Mouse (Mus musculus) retina, adult 2 months (tissue): Measurements from ENCODE around the gene Epb41l1.
A peak's percentile ranks its signal among the peaks of the same experiment; 100 is the strongest.
"Not testable (repeated sequence)": the region's sequence is repeated elsewhere in the genome, so short reads cannot be mapped to it uniquely, and the experiment has no call there.

Experiments used
- DNase-seq: peaks from one replicate; pipeline ENCODE4 v3.0.0-alpha.2; 2012; ENCODE audit warnings: low read depth, low spot score

Epb41l1 gene

DNA sequence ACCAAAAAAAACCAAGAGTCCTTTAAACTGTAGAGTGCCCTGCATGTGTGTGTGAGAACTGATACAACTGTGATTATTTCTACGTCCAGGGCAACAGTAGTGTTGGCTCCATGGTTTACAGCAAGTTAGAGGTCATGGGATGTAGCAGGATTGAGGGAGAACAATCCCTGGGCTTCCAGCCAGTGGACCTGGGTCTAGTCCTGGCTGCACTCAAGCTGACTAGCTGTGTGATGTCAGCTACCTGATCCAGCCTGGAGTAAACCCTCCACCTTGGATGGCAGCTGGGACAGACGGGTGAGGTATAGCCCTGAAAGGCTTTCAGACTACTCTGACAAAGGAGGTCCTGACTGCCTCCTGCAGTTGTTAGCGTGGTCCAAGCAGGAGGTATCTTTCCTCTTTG, 62.1 kb downstream of the Epb41l1 start:
- DNase-seq = no peak

DNA sequence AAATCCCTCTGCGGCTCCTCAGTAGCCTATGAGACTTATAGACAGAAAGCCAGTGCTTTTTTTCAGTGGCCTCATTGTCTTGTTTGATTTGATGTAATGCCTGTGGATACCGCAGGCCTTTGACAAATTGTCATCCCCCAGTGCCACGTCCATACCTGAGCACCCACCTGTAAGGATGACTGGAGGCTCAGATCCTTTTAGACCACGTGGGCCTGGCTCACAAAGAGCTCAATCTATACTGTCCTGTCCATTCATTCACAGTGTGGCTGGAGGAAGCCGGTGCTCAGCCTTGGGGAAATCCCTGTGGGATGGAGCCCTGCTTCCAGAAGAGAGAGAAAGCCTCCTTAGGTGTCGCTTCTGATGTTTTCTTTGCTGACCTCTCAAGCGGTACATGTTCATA, 62.5 kb downstream of the Epb41l1 start:
- no peak for DNase-seq

DNA sequence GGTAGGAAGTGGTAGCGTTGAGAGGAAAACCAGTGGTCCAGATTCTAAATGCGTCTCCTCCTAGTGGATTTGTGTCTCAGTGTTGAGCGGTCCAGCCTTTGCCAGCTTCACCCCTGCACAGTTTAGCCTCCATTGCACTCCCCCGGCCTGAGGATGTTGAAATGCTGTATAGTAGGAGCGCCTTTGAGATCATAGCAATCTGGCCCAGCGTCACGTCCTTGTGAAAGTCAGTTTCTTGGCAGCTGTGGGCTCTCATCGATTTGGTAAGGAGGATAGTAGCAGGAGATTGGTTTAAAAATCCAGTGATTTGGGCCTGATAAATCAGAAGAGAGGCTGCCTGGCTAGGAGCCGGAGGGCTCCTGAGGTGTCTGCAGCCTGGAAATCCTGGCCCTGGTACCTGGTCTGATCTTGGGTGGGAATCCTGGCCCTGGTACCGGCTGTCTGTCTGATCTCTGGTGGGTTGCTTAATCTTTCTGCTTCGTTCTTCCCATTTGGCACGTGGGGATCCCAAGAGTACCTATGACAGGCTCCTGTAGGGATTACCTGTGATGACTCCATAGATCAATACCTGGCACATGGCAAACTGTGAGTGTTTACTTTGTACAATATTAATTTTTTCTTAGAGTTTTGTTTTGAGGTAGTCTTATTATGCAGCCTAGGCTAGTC, 65.5 kb downstream of the Epb41l1 start:
- no peak for DNase-seq

- no peak for DNase-seq
Measured at GRCm38 (mm10) chr2:156487589-156488160, 67.0 kb downstream of the Epb41l1 start.

- no peak for DNase-seq
Measured at GRCm38 (mm10) chr2:156488166-156488814, 67.6 kb downstream of the Epb41l1 start.

DNA sequence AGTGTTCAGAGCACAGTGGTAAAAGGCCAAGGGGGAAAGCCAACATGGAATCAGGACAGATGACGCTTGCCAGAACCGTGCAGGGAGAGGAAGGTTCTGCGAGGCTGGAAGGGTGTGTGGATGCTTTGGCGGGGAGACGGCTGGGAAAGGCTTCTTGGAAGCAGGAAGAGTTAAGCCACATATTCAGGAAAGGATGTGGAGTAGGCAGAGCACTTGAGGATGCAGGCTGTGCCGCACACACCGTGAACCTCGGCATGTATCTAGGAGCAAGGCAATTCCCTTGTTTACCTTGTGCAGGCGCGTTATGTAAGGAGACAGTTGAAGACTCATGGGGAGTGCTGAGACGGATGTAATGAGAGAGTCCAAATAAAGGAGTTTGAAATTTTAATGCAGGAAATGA, 69.5 kb downstream of the Epb41l1 start:
- no peak for DNase-seq

DNA sequence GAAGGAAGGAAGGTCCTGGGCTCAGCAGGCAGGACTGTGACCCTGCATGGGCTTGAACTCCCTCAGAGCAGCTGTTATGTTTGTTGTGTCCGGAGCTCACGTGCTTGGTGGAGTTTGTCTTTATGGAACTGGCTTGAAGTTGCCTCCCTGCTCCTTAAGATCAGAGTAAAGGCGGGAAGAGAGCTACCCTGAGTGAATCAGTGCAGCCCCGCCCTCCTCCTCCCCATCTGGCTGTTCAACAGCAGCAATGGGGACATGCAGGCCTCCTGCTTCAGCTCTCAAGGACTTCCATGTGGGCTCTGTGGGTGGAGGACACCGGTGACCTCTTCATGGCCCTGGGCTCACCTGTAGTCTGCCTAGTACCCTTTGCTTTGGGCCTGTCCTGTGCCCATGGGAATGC, 71.1 kb downstream of the Epb41l1 start:
- DNase-seq = no peak

GRCm38 (mm10) chr2:156493766-156494165, 73.1 kb downstream of the Epb41l1 start:
- DNase-seq = no peak

GRCm38 (mm10) chr2:156494465-156494864, 73.8 kb downstream of the Epb41l1 start:
- no peak for DNase-seq

DNA sequence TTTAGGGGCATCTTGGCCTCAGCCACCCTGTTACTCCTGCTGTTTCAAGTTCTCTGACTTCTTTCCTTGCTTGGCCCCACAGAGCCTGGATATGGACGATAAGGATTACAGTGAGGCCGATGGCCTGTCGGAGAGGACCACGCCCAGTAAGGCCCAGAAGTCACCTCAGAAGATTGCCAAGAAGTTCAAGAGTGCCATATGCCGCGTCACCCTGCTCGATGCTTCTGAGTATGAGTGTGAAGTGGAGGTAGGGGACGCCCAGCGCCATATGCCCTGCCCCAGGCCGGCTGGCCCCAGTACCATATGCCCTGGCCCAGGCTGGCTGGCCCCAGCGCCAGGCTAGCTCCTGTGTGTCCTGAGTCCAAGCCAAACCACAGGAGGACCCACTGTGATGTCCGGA, 74.2 kb downstream of the Epb41l1 start:
- DNase-seq = no peak

DNA sequence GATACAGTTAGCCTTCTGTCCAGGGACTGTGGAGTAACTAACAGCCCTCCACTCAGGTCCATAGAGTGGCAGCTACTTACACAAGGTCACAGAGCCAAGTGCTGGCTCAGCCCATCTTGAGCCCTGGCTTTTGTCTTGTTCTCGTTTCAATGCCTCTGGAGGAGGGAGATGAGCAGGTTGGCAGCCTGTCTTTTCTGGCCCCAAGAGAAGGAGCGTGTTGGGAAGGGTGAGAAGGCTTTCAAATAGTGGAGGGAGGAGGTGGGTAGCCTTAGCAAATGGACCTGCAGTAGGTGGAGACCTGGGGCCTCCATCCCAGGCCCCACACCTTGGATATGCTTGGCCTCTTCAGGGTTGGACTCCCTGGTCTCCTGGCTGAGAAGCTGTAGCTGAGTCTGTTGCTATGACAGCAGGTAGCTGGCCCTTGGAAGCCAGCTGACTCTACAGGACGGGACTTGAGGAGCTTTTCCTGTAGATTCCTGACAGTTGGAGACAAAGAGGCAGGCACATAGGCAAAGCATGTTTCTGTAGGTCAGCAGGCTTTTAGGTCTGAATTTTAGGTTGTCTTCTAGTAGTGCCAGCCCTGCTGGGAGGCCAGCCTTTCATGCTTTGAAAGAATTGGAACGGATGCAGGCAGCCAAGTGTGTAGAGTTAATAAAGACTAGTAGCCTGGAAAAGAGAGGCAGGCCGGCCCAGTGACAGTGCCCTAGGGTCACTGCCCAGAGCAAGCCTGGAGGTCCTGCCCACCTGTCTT, 76.3 kb downstream of the Epb41l1 start:
- DNase-seq = no peak

DNA sequence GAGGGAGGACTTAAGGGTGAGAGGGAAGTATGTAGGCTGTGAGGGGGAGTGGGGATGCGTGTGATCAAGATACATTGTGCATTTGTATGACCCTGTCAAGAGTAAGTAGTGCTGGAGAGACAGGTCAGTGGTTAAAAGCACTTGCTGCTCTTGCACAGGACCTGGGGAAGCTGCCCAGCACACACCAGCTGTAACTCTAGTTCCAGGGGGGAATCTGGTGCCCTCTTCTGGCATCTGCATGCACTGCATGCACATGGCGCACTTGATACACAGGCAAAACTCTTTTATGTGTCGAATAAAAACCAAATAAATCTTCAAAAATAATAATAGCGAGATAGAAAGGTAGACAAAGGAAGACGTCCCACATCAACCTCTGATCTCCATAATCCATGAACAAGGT, 77.2 kb downstream of the Epb41l1 start:
- DNase-seq = no peak

- DNase-seq = no peak
Measured at GRCm38 (mm10) chr2:156501025-156501424, 80.3 kb downstream of the Epb41l1 start.

- DNase-seq = no peak
Measured at GRCm38 (mm10) chr2:156505533-156505932, 84.8 kb downstream of the Epb41l1 start.

DNA sequence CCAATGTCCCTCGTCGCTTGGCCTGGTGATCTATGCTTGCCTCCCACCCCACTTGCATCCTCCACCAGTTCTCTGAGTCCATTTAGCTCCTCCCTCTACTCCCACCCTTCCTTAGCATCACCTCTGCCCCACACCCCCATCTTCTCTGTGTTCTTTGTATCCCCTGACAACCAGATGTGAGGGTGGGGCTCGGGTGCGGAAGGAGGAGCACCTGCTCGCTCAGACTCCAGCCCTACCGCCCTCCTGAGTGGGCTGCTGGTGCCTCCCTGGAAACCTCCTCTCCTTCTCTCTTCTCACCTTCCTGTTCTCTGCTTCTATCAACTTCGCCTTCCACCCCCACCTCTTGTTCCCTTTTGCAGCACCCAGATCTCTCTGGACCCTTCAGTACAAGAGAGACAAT, 91.3 kb downstream of the Epb41l1 start:
- DNase-seq = no peak

GRCm38 (mm10) chr2:156512561-156512960, 91.9 kb downstream of the Epb41l1 start:
- DNase-seq = no peak

GRCm38 (mm10) chr2:156515102-156515501, 94.4 kb downstream of the Epb41l1 start:
- no peak for DNase-seq

DNA sequence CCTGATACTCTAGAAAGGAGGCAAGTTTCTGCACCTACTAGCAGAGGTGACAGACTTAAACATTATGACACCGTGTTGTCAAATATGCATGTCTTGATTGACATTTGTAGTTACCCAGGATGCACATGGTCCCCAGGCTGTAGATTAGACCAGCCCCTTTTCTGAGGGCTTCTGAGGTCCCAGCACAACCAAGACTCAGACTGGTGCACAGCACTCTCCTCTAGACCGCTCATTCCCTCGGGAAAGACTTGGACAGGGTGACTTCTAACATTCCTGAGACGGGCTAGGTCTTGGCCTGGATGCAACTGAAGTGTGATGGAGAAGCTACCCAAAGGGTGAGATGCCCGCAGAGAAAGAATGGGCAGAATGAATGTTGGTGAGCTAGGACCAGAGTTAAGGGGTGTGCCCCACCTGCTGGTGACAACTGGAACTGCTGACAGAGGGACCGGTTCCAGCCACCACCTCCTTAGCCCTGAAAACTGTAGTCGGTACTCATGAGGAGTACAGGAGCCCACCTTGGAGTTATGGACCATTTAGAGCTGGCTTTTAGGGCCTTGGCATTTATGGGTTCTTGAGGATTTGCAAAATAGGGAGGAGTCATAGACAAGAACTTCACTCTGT, 95.0 kb downstream of the Epb41l1 start:
- DNase-seq = peak; percentile 58

GRCm38 (mm10) chr2:156516678-156517077, 96.0 kb downstream of the Epb41l1 start:
- DNase-seq = not testable (repeated sequence)

GRCm38 (mm10) chr2:156518306-156518705, 97.6 kb downstream of the Epb41l1 start:
- no peak for DNase-seq

- DNase-seq = no peak
Measured at GRCm38 (mm10) chr2:156519584-156519983, 98.9 kb downstream of the Epb41l1 start.

DNA sequence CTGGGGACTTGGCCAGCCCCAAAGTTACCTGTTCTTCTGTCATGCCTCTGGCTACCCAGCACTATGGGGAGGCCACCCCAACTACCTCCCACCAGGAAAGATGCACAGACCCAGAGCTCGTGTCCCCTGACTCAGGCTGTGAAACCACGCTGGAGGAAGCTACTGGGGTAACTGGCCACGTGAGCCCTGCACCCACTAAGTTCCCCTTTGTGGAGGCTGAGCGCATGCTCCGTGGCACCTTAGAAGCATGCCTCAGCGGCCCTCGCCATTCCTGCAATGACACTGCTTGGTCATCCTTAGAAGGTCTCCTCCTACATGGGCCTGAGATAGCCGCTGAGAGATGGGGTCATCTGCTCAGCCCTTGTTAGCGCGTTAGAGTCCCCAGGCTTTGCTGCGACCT, 102.3 kb downstream of the Epb41l1 start:
- no peak for DNase-seq
